Mouse (Mus musculus) cerebellum, postnatal 36 days (tissue): ENCODE measurements at regions not wholly inside any gene's neighbourhood (a gene's known extent, or its start where the extent isn't known, plus 50 kb on each side); places are given as distances from the start of the nearest gene placed in this dataset.
A peak's percentile ranks its signal among the peaks of the same experiment; 100 is the strongest.

Source experiments
- DNase-seq, 2 experiments: peaks; one replicate each; pipeline ENCODE4 v3.0.0; 2021 to 2022; ENCODE audit warnings: mixed read lengths in 2 of 2

GRCm38 (mm10) chr3:118500234-118500633, 61.7 kb upstream of the Dpyd start:
- DNase-seq: no peak

- DNase-seq: no peak
These were observed 54.2 kb upstream of the Dpyd start for GRCm38 (mm10) chr3:118507582-118508237.

- DNase-seq: no peak
These were observed 51.1 kb upstream of the Dpyd start for GRCm38 (mm10) chr3:118510837-118511236.

- DNase-seq: peak in 1 of 2 experiments; percentile 6
These were observed 50.0 kb upstream of the Dpyd start for GRCm38 (mm10) chr3:118511969-118512368.
